Mouse (Mus musculus): ENCODE results near the gene Slfn5. TPM values are rescaled to one million over a fixed set of nuclear protein-coding genes. Genes with fewer than 3 reads are reported as not detected.

The Slfn5 gene
- 2.1 and 2.2 TPM in 2 replicates for polyA plus RNA-seq (2012; rRNA removed)

DNA sequence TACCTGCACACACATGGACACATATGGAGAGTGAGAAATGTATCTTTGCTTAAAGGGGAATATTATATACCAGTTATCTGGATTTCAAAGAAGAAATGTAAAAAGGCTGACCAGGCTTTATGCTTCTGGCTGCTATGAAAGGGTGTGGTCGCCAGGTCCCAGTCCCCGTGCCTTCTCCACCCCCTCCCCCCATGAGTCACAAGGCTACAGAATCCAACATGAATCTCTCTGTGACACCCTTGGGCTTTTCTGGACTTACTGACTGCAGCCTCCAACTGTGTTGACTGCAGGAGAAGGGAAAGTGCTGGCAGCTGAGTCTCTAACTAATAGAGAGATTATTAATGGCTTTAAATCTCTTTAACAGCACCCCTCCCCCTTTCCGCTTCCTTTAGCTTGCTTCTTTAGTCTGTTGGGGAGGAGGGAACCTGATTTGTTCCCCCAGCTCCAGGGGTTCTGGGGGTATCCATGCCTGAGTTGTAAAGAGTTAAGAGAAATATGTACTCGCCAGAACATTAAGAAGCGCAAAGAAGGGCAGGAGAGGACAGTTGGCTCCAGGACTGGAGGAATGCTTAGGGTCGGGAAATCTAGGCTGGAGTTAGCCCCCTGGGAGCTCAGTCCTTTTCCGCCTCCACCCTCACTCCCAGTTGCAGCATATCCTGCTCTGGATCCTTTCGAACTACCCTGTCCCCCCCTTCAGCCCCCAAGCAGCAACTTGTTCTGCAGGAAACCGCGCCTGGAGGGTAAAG lies at the start of gene Slfn5:
Gene Slfn5 (plus strand): TSS at position 614 of the 746 bp plus-strand sequence.

DNA sequence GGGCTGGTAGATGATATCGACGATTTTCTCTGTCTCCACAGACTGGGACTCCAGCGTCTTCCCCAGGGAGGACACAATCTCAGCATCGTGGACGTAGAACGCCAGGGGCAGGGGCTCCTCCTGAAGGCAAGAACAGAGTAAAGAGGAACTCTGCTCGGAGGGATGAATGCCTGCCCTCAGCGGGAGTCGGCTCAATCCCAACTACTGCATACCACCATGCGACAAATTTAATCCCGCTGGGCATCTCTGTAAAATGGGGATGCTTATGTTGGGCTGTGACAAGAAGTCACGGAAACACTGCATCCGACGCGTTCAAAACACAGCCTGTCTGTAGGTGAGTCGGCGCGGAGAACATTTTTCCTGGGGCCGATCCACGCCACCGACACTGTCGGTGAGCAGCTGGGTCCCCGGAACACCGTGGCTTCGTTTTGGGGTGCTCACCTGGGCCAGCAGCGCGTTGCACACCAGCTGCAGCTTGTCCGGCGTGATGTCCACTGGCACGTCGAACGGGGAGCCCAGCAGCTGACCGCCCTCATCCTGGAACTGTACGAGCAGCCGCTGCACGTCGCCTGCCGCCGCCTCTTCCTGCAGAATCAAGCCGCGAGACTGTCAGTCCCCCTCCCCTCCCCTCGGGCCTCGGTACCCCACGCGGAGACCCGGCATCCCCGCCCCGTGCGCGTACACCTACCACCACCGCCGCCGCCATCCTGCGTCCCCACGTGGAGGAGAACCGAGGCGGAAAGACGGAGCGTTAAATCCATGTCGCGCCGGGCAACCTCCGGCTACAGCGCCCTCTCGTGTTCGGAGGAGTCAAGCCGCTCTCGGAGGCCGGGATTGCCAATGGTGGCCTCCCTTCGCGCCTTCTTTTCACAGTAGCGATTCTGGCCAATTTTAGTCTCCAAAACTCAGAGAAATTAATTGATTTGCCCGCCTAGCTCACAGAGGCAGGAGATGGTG lies 43.2 kb upstream of the Slfn5 start, which contains the start of gene Nle1:
Gene Nle1 (minus strand): TSS at position 761 of the 957 bp plus-strand sequence.

DNA sequence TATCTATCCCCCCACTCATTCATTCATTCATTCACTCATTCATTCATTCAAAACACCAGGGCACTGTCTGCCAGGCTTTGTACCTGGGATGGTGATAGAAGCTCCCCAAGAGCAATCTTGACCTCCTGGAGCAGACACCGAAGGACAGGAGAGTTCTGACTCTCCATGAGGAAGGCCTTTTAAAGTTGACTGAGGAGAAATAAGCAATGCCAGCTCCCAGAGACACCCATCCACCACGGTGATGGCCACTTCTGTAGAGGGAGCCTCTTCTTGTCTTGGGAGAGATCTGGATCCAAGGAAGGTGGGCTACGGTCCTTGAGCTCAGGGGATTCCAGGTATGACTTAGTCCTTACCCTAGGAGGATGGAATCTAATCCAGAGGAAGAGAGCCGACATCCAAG lies 40.9 kb upstream of the Slfn5 start, which contains the start of gene Unc45b:
Gene Unc45b (plus strand): TSS at position 301 of the 400 bp plus-strand sequence.

DNA sequence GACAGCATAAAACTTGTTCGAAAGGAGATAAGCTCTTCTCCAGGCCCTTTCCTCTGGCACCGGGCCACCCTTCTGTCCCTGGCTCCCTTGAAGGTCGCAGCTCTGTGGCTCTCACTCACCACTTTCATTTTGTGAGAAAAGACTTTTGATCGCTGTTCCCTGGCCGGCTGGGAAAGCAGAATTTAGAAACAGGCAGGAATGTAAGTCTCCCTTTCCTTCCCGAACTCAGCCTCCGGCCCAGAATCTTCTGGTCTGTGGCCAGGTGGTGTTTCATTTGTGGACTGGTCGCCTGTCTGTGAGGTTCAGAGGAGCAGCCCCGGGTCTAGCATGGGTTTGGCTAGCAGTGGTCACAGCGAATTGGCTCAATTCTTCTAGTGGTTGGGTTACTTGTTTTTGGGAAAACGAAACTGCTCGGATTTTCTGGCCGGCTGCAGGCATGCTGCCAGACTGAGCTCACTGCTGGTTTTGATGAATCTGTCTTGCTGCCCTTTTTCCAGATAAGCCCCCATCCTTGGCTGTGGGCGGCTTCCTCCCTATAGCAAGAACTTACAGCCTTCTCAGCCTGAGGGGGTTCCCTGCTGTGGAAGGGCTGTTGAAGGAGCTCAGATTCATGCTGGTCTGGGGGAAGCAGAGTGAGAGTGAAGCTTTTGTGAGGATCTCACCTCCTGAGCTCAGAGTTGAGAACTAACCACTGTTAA lies 40.5 kb downstream of the Slfn5 start, which contains the start of gene Slfn9:
Gene Slfn9 (minus strand): TSS at position 362 of the 698 bp plus-strand sequence.

Other genes with a start within 250 kb of the Slfn5 start
- gene Cct6b, start 187.0 kb upstream of the Slfn5 start, polyA plus RNA-seq (2012; rRNA removed) = 0.08 and 0.12 TPM in 2 replicates
- 5.3 and 7.2 TPM in 2 replicates for gene Zfp830, start 187.0 kb upstream of the Slfn5 start, polyA plus RNA-seq (2012; rRNA removed)
- 23.8 and 27.0 TPM in 2 replicates for gene Lig3, start 170.2 kb upstream of the Slfn5 start, polyA plus RNA-seq (2012; rRNA removed)
- gene Rffl, start 80.1 kb upstream of the Slfn5 start, polyA plus RNA-seq (2012; rRNA removed) = 11.7 and 12.7 TPM in 2 replicates
- 18.5 and 26.8 TPM in 2 replicates for gene Rad51d, start 60.7 kb upstream of the Slfn5 start, polyA plus RNA-seq (2012; rRNA removed)
- 0.09 and 0.30 TPM in 2 replicates for gene Fndc8, start 59.2 kb upstream of the Slfn5 start, polyA plus RNA-seq (2012; rRNA removed)
- gene Nle1, start 42.9 kb upstream of the Slfn5 start, polyA plus RNA-seq (2012; rRNA removed) = 91.1 and 92.9 TPM in 2 replicates
- 8.5 and 12.4 TPM in 2 replicates for gene Unc45b, start 40.8 kb upstream of the Slfn5 start, polyA plus RNA-seq (2012; rRNA removed)
- gene Slfn9, start 40.5 kb downstream of the Slfn5 start, polyA plus RNA-seq (2012; rRNA removed) = 0.76 and 0.91 TPM in 2 replicates
- gene Slfn8, start 69.5 kb downstream of the Slfn5 start, polyA plus RNA-seq (2012; rRNA removed) = 0.30 and 0.38 TPM in 2 replicates
- gene Slfn2, start 113.8 kb downstream of the Slfn5 start, polyA plus RNA-seq (2012; rRNA removed) = 2.4 and 2.8 TPM in 2 replicates
- gene Slfn1, start 165.5 kb downstream of the Slfn5 start, polyA plus RNA-seq (2012; rRNA removed) = 0.34 and 0.50 TPM in 2 replicates
- gene Slfn4, start 223.8 kb downstream of the Slfn5 start, polyA plus RNA-seq (2012; rRNA removed) = 0.34 and 0.53 TPM in 2 replicates
- 0.21 and 0.32 TPM in 2 replicates for gene Slfn3, start 240.0 kb downstream of the Slfn5 start, polyA plus RNA-seq (2012; rRNA removed)